Mouse (Mus musculus): ENCODE measurements around the gene Crat.
"Not testable (repeated sequence)": the region's sequence is repeated elsewhere in the genome, so short reads cannot be mapped to it uniquely, and the experiment has no call there.

Gene Crat

GRCm38 (mm10) chr2:30440211-30440700, 24.6 kb upstream of the Crat start:
- no peak for DNase-seq (ENCODE audit: low read depth, low spot score)

- no peak for DNase-seq (ENCODE audit: low read depth, low spot score)
Measured at GRCm38 (mm10) chr2:30439631-30440030, 24.0 kb upstream of the Crat start.

- DNase-seq (ENCODE audit: low read depth, low spot score), result no peak
Measured at GRCm38 (mm10) chr2:30437791-30438190, 22.2 kb upstream of the Crat start.

DNA sequence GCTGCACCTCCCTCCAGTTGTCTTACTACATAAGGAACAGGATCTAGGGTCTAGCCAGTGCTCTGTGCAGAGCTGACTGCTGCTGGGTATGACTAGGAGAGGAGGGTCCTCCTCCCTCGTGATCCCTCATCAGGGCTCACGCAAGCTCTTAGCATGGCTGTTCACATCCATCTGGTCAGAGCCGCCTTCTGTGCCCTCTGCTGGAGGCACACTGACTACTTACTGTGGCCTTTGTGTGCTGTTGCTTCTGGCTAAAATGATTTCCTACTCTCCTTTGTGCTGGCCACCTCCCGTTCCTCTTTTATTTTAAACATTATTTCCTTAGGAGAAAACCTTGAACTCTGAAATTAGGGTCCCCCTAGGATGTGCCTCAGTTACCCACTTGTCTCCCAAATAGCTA, 21.2 kb upstream of the Crat start:
- DNase-seq (ENCODE audit: low read depth, low spot score), result no peak

GRCm38 (mm10) chr2:30436156-30436545, 20.5 kb upstream of the Crat start:
- DNase-seq (ENCODE audit: low read depth, low spot score), result no peak

DNA sequence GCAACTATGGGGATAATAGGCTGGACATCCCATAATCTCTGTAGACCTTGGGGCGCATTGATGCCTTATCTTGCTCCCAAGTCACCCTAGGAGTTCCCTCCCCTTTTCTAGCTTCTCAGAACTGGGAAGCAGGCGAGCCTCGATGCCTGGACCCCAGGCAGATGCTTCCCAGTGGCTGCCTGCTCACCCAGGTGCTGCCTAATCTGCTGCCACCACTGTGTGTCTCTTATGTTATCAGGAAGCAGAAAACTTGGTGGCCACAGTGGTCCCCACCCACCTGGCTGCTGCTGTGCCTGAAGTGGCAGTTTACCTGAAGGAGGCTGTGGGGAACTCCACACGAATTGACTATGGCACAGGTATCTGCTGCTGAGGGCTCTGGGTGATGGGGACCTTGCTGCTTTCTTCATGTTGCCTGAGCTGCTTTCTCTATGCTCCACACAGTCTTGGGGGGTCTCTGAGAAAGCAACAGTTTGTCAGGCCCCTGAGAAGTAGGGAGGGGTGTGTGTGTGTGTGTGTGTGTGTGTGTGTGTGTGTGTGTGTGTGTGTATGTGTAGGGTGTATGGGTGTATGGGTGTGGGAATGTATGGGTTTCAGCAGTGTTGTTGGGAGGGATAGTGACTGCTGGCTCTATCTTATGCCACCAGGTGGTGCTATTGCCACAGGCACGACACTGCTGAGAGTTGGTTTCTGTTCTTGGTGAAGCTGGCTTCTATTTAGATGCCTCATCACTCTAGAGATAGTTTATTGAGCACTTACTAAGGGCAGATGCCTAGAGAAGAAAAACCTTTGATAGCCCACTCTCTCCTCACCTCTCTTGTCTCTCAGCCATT, 19.9 kb upstream of the Crat start:
- DNase-seq (ENCODE audit: low read depth, low spot score), result no peak

DNA sequence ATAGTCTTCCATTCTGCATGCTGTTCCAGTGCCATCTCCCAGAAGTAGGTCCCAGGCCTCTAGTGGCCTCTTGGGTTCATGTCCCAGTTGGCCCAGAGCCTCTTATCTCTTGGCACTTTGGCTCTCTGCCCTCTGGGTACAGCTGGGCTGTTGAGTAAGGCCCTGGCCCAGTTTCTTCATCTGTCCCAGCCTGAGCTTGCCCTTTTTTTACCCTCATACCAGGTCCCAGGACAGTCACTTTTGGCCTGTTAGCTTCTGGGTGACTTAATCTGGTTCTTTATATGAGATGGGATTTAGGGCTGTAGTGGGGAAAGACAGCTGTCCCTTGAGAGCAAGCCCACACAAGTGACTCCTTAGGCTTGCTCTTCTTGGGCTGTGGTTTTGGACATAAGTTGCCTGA, 13.5 kb upstream of the Crat start:
- DNase-seq (ENCODE audit: low read depth, low spot score), result no peak

GRCm38 (mm10) chr2:30421432-30421831, 5.8 kb upstream of the Crat start:
- DNase-seq (ENCODE audit: low read depth, low spot score), result no peak

GRCm38 (mm10) chr2:30419112-30419511, 3.5 kb upstream of the Crat start:
- no peak for DNase-seq (ENCODE audit: low read depth, low spot score)

DNA sequence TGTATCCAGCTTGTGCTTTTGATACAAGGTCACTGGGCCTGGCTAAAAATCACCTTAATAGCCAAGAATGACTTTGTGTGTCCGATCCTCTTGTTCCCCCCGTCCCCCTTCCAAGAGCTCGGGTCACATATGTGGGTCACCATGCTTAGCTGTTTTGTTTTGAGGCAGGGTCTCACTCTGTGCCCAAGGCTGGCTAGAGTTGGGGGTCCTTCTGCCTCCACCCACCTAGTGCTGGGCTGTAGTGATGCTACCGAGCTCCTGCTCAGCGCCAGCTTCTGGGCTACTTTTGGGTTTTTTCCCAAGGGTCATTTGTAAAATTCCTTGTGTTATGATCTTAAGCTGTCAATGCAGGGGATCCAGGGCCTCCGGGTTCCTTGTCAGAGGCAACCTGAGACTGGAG, 2.6 kb upstream of the Crat start:
- no peak for DNase-seq (ENCODE audit: low read depth, low spot score)

DNA sequence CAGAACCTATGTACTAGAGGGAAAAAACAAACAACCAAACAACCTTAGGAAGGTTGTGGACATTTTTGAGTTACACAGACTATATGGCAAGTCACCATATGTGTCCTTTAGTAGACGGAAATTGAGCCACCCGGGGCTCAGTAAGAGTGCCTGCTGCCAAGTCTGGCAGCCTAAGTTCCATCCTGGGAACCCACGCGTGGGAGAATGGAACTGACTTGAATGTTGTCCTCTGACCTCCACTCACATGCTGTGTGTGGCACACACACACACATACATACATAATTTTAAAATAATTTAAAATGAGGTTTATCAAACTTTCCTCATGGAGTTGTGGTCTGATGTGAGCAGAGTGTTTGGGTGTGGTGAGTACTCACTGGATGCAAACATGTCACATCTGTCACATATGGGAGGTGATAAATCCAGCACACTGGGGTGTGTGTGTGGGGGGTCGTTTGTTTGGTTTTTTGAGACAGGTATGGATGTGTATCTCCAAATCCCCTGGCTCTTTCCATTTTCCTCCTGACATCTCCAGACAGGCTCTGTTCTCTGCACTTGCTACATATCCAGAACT, 2.1 kb upstream of the Crat start:
- DNase-seq (ENCODE audit: low read depth, low spot score), result no peak

DNA sequence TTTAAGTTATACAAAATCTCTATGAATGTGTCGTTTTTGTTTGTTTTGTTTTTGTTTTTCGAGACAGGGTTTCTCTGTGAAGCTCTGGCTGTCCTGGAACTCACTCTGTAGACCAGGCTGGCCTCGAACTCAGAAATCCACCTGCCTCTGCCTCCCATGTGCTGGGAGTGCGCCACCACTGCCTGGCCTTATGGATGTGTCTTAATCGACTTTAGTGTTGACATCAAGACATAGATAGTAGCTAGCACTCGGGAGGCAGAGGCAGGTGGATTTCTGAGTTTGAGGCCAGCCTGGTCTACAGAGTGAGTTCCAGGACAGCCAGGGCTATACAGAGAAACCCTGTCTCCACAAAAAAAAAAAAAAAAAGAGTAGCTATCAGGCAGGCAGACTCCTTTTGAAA, 1.5 kb upstream of the Crat start:
- not testable (repeated sequence) for DNase-seq (ENCODE audit: low read depth, low spot score)

DNA sequence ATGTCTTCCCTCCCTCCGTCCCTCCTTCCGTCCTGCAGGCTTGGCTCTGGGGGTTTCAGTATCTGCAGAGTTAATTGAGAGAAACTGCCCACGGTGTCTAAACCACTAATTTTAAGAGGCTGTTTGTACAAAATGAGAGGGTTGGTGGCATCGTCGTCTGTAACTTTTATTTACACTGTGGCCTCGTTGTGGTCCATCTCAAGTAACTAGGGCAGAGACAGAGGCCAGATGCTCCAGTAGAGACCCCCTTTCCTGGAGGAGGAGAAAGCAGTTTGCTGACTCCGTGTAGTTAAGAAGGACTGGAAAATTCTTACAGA, 994 bp upstream of the Crat start:
- no peak for DNase-seq (ENCODE audit: low read depth, low spot score)

DNA sequence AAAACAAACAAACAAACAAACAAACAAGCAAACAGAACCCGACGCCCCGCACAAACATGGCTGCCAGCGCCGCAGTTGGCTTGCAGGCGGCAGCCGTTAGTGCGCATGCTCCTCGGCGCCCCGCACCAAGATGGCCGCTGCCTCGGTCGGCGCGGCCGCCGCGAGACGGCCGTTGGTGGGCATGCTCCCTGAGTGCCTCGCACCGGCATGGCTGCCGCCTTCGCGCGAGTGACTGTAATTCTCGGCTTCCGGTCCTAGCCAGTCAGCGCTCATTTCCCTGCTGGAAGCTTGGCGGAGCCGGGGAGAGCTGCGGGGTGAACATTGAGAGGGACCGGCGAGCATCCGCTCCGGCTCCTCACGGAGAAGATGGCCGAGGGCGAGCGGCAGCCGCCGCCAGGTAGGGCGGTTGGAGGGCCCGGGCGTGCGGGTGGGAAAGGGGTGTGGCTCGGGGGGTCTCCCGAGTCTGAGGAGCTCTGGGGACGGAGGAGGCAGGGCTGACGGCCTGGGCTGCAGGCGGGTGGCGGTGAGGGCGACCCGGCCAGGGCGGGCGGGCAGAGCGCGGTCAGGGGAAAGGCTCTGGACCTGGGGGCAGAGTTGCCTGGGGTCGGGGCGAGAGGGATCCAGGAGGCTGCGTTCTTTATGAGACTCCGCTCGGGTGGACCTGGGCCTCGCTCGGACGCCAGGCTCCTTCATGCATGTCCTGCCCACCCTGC, 479 bp upstream of the Crat start, which contains the start of gene Ptpa:
Ptpa (plus strand) TSS at position 104 of the 713 bp plus-strand sequence.
- DNase-seq (ENCODE audit: low read depth, low spot score), result peak; percentile 79

- DNase-seq (ENCODE audit: low read depth, low spot score), result no peak
Measured at GRCm38 (mm10) chr2:30414681-30415080, 932 bp downstream of the Crat start.

GRCm38 (mm10) chr2:30414101-30414500, 1.5 kb downstream of the Crat start:
- DNase-seq (ENCODE audit: low read depth, low spot score), result no peak

- DNase-seq (ENCODE audit: low read depth, low spot score), result peak; percentile 77
Measured at GRCm38 (mm10) chr2:30413038-30413973, 2.3 kb downstream of the Crat start.

- DNase-seq (ENCODE audit: low read depth, low spot score), result no peak
Measured at GRCm38 (mm10) chr2:30409454-30410176, 6.0 kb downstream of the Crat start.

DNA sequence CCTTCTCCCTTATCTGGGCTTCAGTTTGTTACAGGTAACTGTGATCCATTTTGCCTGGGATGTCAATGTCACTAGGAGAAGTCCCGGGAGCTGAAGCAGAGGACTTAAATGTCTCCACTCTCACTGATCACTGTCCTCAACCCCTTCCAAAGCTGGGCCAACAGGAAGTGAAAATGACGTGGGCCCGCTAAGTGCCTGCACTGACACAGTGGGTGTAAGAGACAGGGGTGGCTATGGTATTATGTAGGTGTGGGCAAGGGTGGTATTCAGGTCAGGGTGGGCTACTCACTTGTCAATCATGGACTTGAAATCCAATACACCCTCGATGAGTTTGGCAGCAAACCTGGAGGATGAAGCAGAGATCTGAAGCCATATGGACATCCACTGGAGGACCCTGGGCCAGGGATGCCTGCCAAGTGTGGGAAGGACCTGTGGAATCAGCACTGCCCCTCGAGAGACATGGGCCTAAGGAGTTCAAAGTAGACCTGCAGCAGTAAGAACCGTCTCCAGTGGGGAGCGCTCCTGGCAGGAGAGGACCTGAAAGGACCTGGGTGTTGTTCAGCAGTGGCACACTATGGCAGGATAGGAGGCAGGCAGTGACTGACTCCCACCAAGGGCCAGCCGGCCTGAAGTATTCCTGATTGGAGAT, 7.0 kb downstream of the Crat start:
- DNase-seq (ENCODE audit: low read depth, low spot score), result no peak

GRCm38 (mm10) chr2:30407778-30408177, 7.8 kb downstream of the Crat start:
- DNase-seq (ENCODE audit: low read depth, low spot score), result no peak
